Comparison of ENCODE assay signal across 8 mouse cellular contexts in genomic region chr9:59486076-59486518, GRCm38 (mm10). TPM values are rescaled to one million over a fixed set of nuclear protein-coding genes. Genes with fewer than 3 reads are reported as not detected.
DNase-seq lines count a peak whose midpoint lies in the region; TF ChIP-seq lines count a peak whose summit lies in the region.

No protein-coding gene starts in this region.

- H3K27ac ChIP-seq in testis, adult 2 months (ENCODE audit: control insufficient read depth, insufficient read depth, low read depth, low read length): peak overlapping the region; percentile 100
- peak overlapping the region; percentile 99 for H3K27ac ChIP-seq in hindbrain, embryonic 10.5 days
- H3K27ac ChIP-seq in macrophage: 0 out of 2 replicates have a peak overlapping the region, but pooled peaks have one; percentile 5

- no peaks in the 10 kb centered on the region for H3K27me3 ChIP-seq in testis, adult 2 months (ENCODE audit: control insufficient read depth, insufficient read depth, low read length)
- H3K27me3 ChIP-seq in hindbrain, embryonic 10.5 days (ENCODE audit: insufficient read depth, poor library complexity, severe bottlenecking): no peaks in the 10 kb centered on the region

- H3K79me2 ChIP-seq in macrophage (ENCODE audit: inconsistent target): peaks cover 45% of the 10 kb centered on the region

- H3K4me1 ChIP-seq in testis, adult 2 months (ENCODE audit: control insufficient read depth, insufficient read depth, low read length): peaks cover 3% of the 10 kb centered on the region; the same call in 1 of the 2 replicates
- peaks cover 25% of the 10 kb centered on the region for H3K4me1 ChIP-seq in hindbrain, embryonic 10.5 days (replicated peaks)

- under 1% methylated on average over 71 of the region's 71 CpGs for WGBS in hindbrain, embryonic 10.5 days
- WGBS in macrophage (ENCODE audit: missing documents): under 1% methylated on average over 57 of the region's 71 CpGs

- H3K4me3 ChIP-seq in testis, adult 2 months (ENCODE audit: control insufficient read depth, low read depth, low read length): peak overlapping the region; percentile 95
- H3K4me3 ChIP-seq in hindbrain, embryonic 10.5 days: peak overlapping the region; percentile 99
- peak overlapping the region; percentile 79 for H3K4me3 ChIP-seq in macrophage (ENCODE audit: inconsistent target)

- no peak for TF ChIP-seq CTCF in testis, adult 2 months (IDR thresholded peaks at IDR 0.05; ENCODE audit: control insufficient read depth, insufficient read depth, insufficient replicate concordance, low read depth, low read length)

- intact Hi-C loops in left cerebral cortex, postnatal 4 days (cut with DNase I): no loop called here

- peak; percentile 63 for DNase-seq in embryo, embryonic 10.5 days (ENCODE audit: low spot score)
- no peak for DNase-seq in embryo, embryonic 11 days
- no peak for DNase-seq in testis, postnatal 10 days (ENCODE audit: low spot score)
- no peak for DNase-seq in hindbrain, embryonic 10.5 days (ENCODE audit: low spot score)
- no peak for DNase-seq in right cerebral cortex, postnatal 25 days
- DNase-seq in left cerebral cortex, postnatal 4 days: no peak

- no peak for TF ChIP-seq POLR2A in testis, adult 2 months (IDR thresholded peaks at IDR 0.05; ENCODE audit: control insufficient read depth, low read depth, low read length)

- H3K36me3 ChIP-seq in testis, adult 2 months (ENCODE audit: control insufficient read depth, insufficient read depth, low read length): 0 out of 2 replicates have a peak, but pooled peaks cover 2% of the 10 kb centered on the region
- H3K36me3 ChIP-seq in hindbrain, embryonic 10.5 days: peaks cover 6% of the 10 kb centered on the region; the same call in 1 of the 2 replicates
- H3K36me3 ChIP-seq in macrophage (ENCODE audit: inconsistent target): no peaks in the 10 kb centered on the region

- H3K9me3 ChIP-seq in hindbrain, embryonic 10.5 days: no peaks in the 10 kb centered on the region

RNA-seq across cellular contexts. Expression of gene Arih1, which starts 0.3 kb away (rescaled TPM):
- 150 and 160 TPM in 2 replicates for polyA plus RNA-seq in testis, adult 2 months (2012; rRNA removed)
- 15.1 and 16.8 TPM in 2 replicates for polyA plus RNA-seq in hindbrain, embryonic 10.5 days (2016; fragmentation: Nextera tagmentation; extraction: Ambion mirVana)
- total RNA-seq in macrophage (2018; cell fraction: chromatin; rRNA removed): 100 to 1,000 TPM; 206 to 360 (median 241) TPM
- total RNA-seq in macrophage (2018; cell fraction: cytosol; rRNA removed): 10 to 100 TPM; 48.6 to 65.6 (median 56.2) TPM
- 100 to 1,000 TPM in 20 of 26 experiments, 10 to 100 TPM in 6; 84.9 to 214 (median 123) TPM for total RNA-seq in macrophage (2018; cell fraction: nucleus; rRNA removed)
- polyA plus RNA-seq in macrophage (2018): 36.6 to 40.2 TPM (median 36.8 TPM) in 3 replicates
- 100 to 1,000 TPM; 127 to 130 TPM for total RNA-seq in left cerebral cortex, postnatal 4 days (2021)

RNA-seq across cellular contexts. Expression of gene Hexa, which starts 53.2 kb away (rescaled TPM):
- 100 and 116 TPM in 2 replicates for polyA plus RNA-seq in testis, adult 2 months (2012; rRNA removed)
- 46.1 and 49.4 TPM in 2 replicates for polyA plus RNA-seq in hindbrain, embryonic 10.5 days (2016; fragmentation: Nextera tagmentation; extraction: Ambion mirVana)
- 100 to 1,000 TPM in 19 of 26 experiments, 10 to 100 TPM in 7; 71.9 to 287 (median 128) TPM for total RNA-seq in macrophage (2018; cell fraction: chromatin; rRNA removed)
- 1,000 to 10,000 TPM in 13 of 26 experiments, 100 to 1,000 TPM in 13; 647 to 1,881 (median 1,128) TPM for total RNA-seq in macrophage (2018; cell fraction: cytosol; rRNA removed)
- total RNA-seq in macrophage (2018; cell fraction: nucleus; rRNA removed): 1,000 to 10,000 TPM in 2 of 26 experiments, 100 to 1,000 TPM in 24; 203 to 1,284 (median 683) TPM
- polyA plus RNA-seq in macrophage (2018): 1,167 to 1,761 TPM (median 1,697 TPM) in 3 replicates
- 10 to 100 TPM; 31.4 to 33.0 TPM for total RNA-seq in left cerebral cortex, postnatal 4 days (2021)

RNA-seq across cellular contexts. Expression of gene Tmem202, which starts 53.5 kb away (rescaled TPM):
- polyA plus RNA-seq in testis, adult 2 months (2012; rRNA removed): 66.9 and 71.6 TPM in 2 replicates
- not detected in 2 replicates for polyA plus RNA-seq in hindbrain, embryonic 10.5 days (2016; fragmentation: Nextera tagmentation; extraction: Ambion mirVana)
- total RNA-seq in macrophage (2018; cell fraction: chromatin; rRNA removed): 1 to 10 TPM in 23 of 26 experiments, under 1 TPM in 2, not detected in 1; 0.57 to 9.3 (median 3.9) TPM
- 1 to 10 TPM; 2.9 to 6.7 (median 4.3) TPM for total RNA-seq in macrophage (2018; cell fraction: cytosol; rRNA removed)
- 1 to 10 TPM; 1.4 to 8.6 (median 3.1) TPM for total RNA-seq in macrophage (2018; cell fraction: nucleus; rRNA removed)
- 4.2 to 5.7 TPM (median 5.0 TPM) in 3 replicates for polyA plus RNA-seq in macrophage (2018)
- 1 to 10 TPM; 2.2 to 2.3 TPM for total RNA-seq in left cerebral cortex, postnatal 4 days (2021)

Comparison
In these comparisons a context has a peak if more than half of its experiments do, and no peak if none do; other contexts are left out.
1. H3K27ac ChIP-seq: peak in every context shown above with its lines; median percentile 100 in testis, adult 2 months; 99 in hindbrain, embryonic 10.5 days; 5 in macrophage.
2. RNA of gene Tmem202, which starts 53.5 kb away (polyA plus RNA-seq): 66.9 to 71.6 TPM in testis, adult 2 months; 4.2 to 5.7 TPM in macrophage and not detected in hindbrain, embryonic 10.5 days; every median in the first group is over 10 times any median in the second.
3. Peak in every context shown above with its lines, with median percentiles within 50 percentile points of each other: H3K4me3 ChIP-seq.